In the genomic region with DNA sequence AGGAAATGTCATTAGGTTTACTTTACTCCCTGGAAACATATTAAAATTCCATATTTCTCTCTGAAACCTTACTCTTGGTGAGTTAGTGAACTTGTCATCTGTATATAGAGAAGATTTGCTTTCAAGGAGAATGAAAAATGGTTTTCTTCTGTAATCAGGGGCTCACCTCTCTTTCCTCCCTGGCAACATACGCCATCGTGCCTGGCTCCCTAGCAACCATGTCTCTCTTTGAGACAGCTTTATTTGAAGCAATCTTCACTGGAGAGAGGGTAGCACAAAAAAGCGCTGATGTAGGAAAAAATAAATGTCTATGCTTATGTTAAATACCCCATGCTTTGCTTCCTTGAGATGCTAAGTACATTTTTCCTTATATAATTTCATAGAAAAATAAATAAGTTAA, we compare ENCODE assay signal across 18 mouse cellular contexts.
DNase-seq lines count a peak whose midpoint lies in the region; ATAC-seq and TF ChIP-seq lines count a peak whose summit lies in the region.
"Had no signal": no experiment of that assay in that cellular context is flagged by ENCODE, and none has a peak within 500 bp of the region (broad histone marks: within the 10 kb centered on the region; RNA-seq: fewer than 3 reads in every experiment).

No protein-coding gene starts in this region.

- TF ChIP-seq CTCF in forebrain, postnatal 0 days (IDR thresholded peaks at IDR 0.05; ENCODE audit: low read depth) = no peak
- no peak for TF ChIP-seq CTCF in layer of hippocampus, adult 2 months (conservative IDR thresholded peaks at IDR 0.05)
- no peak for TF ChIP-seq CTCF in midbrain, postnatal 0 days (IDR thresholded peaks at IDR 0.05)

- H3K9me3 ChIP-seq in forebrain, postnatal 0 days (ENCODE audit: low read length) = no peaks in the 10 kb centered on the region
- H3K9me3 ChIP-seq in forebrain, embryonic 13.5 days (replicated peaks) = no peaks in the 10 kb centered on the region
- H3K9me3 ChIP-seq in neural tube, embryonic 12.5 days = no peaks in the 10 kb centered on the region
- no peaks in the 10 kb centered on the region for H3K9me3 ChIP-seq in neural tube, embryonic 15.5 days (replicated peaks)
- H3K9me3 ChIP-seq in midbrain, postnatal 0 days (ENCODE audit: low read length) = no peaks in the 10 kb centered on the region
- H3K9me3 ChIP-seq: embryonic facial prominence, embryonic 10.5 days; heart, embryonic 13.5 days; intestine, embryonic 15.5 days had no signal

- peak; percentile 62 for ATAC-seq in forebrain, postnatal 0 days
- ATAC-seq in forebrain, embryonic 13.5 days = no peak
- ATAC-seq in neural tube, embryonic 12.5 days (ENCODE audit: low FRiP score, low read depth) = 0 out of 2 replicates have a peak, but pooled peaks have one; percentile 53
- ATAC-seq in neural tube, embryonic 15.5 days (ENCODE audit: low FRiP score) = no peak
- peak; percentile 63; the same call in 1 of the 2 replicates for ATAC-seq in midbrain, postnatal 0 days (ENCODE audit: low FRiP score)
- ATAC-seq: intestine, embryonic 15.5 days had no signal

- no peak overlapping the region for H3K4me3 ChIP-seq in forebrain, postnatal 0 days (ENCODE audit: low read depth, low read length)
- H3K4me3 ChIP-seq in forebrain, embryonic 13.5 days = no peak overlapping the region
- no peak overlapping the region for H3K4me3 ChIP-seq in layer of hippocampus, adult 2 months
- no peak overlapping the region for H3K4me3 ChIP-seq in neural tube, embryonic 12.5 days
- H3K4me3 ChIP-seq in neural tube, embryonic 15.5 days (replicated peaks) = no peak overlapping the region
- no peak overlapping the region for H3K4me3 ChIP-seq in midbrain, postnatal 0 days (ENCODE audit: low read depth, low read length)
- H3K4me3 ChIP-seq: embryonic facial prominence, embryonic 10.5 days; heart, embryonic 13.5 days; intestine, embryonic 15.5 days had no signal

- H3K27ac ChIP-seq in forebrain, postnatal 0 days (ENCODE audit: low read depth, low read length) = no peak overlapping the region
- no peak overlapping the region for H3K27ac ChIP-seq in forebrain, embryonic 13.5 days
- peak overlapping the region; percentile 49; the same call in 1 of the 2 replicates for H3K27ac ChIP-seq in layer of hippocampus, adult 2 months
- H3K27ac ChIP-seq in neural tube, embryonic 12.5 days = no peak overlapping the region
- H3K27ac ChIP-seq in neural tube, embryonic 15.5 days (replicated peaks) = no peak overlapping the region
- H3K27ac ChIP-seq in midbrain, postnatal 0 days (ENCODE audit: low read depth, low read length) = no peak overlapping the region
- H3K27ac ChIP-seq: embryonic facial prominence, embryonic 10.5 days; heart, embryonic 13.5 days; intestine, embryonic 15.5 days had no signal

- H3K27me3 ChIP-seq in forebrain, postnatal 0 days (ENCODE audit: insufficient read depth, low read length) = no peaks in the 10 kb centered on the region
- no peaks in the 10 kb centered on the region for H3K27me3 ChIP-seq in forebrain, embryonic 13.5 days
- H3K27me3 ChIP-seq in neural tube, embryonic 12.5 days (replicated peaks) = no peaks in the 10 kb centered on the region
- H3K27me3 ChIP-seq in neural tube, embryonic 15.5 days (replicated peaks) = no peaks in the 10 kb centered on the region
- H3K27me3 ChIP-seq in midbrain, postnatal 0 days (ENCODE audit: insufficient read depth, low read length) = no peaks in the 10 kb centered on the region
- H3K27me3 ChIP-seq: CH12.LX; heart, embryonic 13.5 days; intestine, embryonic 15.5 days had no signal

- H3K4me1 ChIP-seq in forebrain, postnatal 0 days (ENCODE audit: insufficient read depth) = no peaks in the 10 kb centered on the region
- no peaks in the 10 kb centered on the region for H3K4me1 ChIP-seq in forebrain, embryonic 13.5 days
- no peaks in the 10 kb centered on the region for H3K4me1 ChIP-seq in neural tube, embryonic 12.5 days
- H3K4me1 ChIP-seq in neural tube, embryonic 15.5 days = no peaks in the 10 kb centered on the region
- no peaks in the 10 kb centered on the region for H3K4me1 ChIP-seq in midbrain, postnatal 0 days (ENCODE audit: insufficient read depth, low read length)
- H3K4me1 ChIP-seq: embryonic facial prominence, embryonic 10.5 days; heart, embryonic 13.5 days; intestine, embryonic 15.5 days had no signal

- 56% methylated on average over 3 of the region's 3 CpGs for WGBS in forebrain, postnatal 0 days
- 80% methylated on average over 3 of the region's 3 CpGs for WGBS in forebrain, embryonic 13.5 days
- WGBS in neural tube, embryonic 12.5 days = 58% methylated on average over 3 of the region's 3 CpGs
- 49% methylated on average over 3 of the region's 3 CpGs for WGBS in neural tube, embryonic 15.5 days
- 49% methylated on average over 3 of the region's 3 CpGs for WGBS in midbrain, postnatal 0 days

- no peaks in the 10 kb centered on the region for H3K36me3 ChIP-seq in forebrain, postnatal 0 days (ENCODE audit: insufficient read depth)
- no peaks in the 10 kb centered on the region for H3K36me3 ChIP-seq in forebrain, embryonic 13.5 days (ENCODE audit: poor library complexity, severe bottlenecking)
- H3K36me3 ChIP-seq in neural tube, embryonic 12.5 days = no peaks in the 10 kb centered on the region
- H3K36me3 ChIP-seq in neural tube, embryonic 15.5 days = no peaks in the 10 kb centered on the region
- H3K36me3 ChIP-seq in midbrain, postnatal 0 days (ENCODE audit: insufficient read depth, low read length) = no peaks in the 10 kb centered on the region
- H3K36me3 ChIP-seq: embryonic facial prominence, embryonic 10.5 days; heart, embryonic 13.5 days; intestine, embryonic 15.5 days had no signal

- H3K4me2 ChIP-seq in forebrain, postnatal 0 days (ENCODE audit: low read depth) = no peak overlapping the region
- no peak overlapping the region for H3K4me2 ChIP-seq in forebrain, embryonic 13.5 days
- no peak overlapping the region for H3K4me2 ChIP-seq in neural tube, embryonic 12.5 days (replicated peaks)
- H3K4me2 ChIP-seq in neural tube, embryonic 15.5 days = no peak overlapping the region
- no peak overlapping the region for H3K4me2 ChIP-seq in midbrain, postnatal 0 days (ENCODE audit: low read depth, low read length, poor library complexity, severe bottlenecking)
- H3K4me2 ChIP-seq: heart, embryonic 13.5 days; intestine, embryonic 15.5 days had no signal

- H3K9ac ChIP-seq in forebrain, postnatal 0 days = no peak overlapping the region
- no peak overlapping the region for H3K9ac ChIP-seq in forebrain, embryonic 13.5 days
- no peak overlapping the region for H3K9ac ChIP-seq in neural tube, embryonic 12.5 days
- no peak overlapping the region for H3K9ac ChIP-seq in neural tube, embryonic 15.5 days (replicated peaks)
- H3K9ac ChIP-seq in midbrain, postnatal 0 days (replicated peaks; ENCODE audit: low read length, poor library complexity, severe bottlenecking) = no peak overlapping the region
- H3K9ac ChIP-seq: heart, embryonic 13.5 days; intestine, embryonic 15.5 days had no signal

- peak; percentile 16 for DNase-seq in forebrain, postnatal 0 days
- DNase-seq in layer of hippocampus, adult 2 months (ENCODE audit: low spot score in 2 of 2) = no peak
- no peak for DNase-seq in layer of hippocampus, adult 9-11 months
- peak; percentile 12 for DNase-seq in midbrain, postnatal 0 days (ENCODE audit: low spot score)
- DNase-seq: adrenal gland, adult 2 months; adrenal gland, postnatal 25 days; cerebellum, adult 2 months; cerebellum, postnatal 10 days; gastrocnemius, postnatal 36 days; heart, adult 11 months; heart, postnatal 36 days had no signal

Comparison
In these comparisons a context has a peak if more than half of its experiments do, and no peak if none do; other contexts are left out.
1. ATAC-seq: peak in forebrain, postnatal 0 days (single experiment), neural tube, embryonic 12.5 days (single experiment) and midbrain, postnatal 0 days (single experiment); none in forebrain, embryonic 13.5 days (single experiment) and neural tube, embryonic 15.5 days (single experiment).
2. DNase-seq: peak in forebrain, postnatal 0 days (single experiment) and midbrain, postnatal 0 days (single experiment); none in layer of hippocampus, adult 2 months (0 of 2) and layer of hippocampus, adult 9-11 months (single experiment).